Mouse (Mus musculus) adrenal gland, postnatal 10 days (tissue): Measurements from ENCODE around the gene C730034F03Rik. TPM values are rescaled to one million over a fixed set of nuclear protein-coding genes. Genes with fewer than 3 reads are reported as not detected.

Experiments
- DNase-seq: peaks from one replicate; pipeline ENCODE4 v3.0.0; 2021; ENCODE audit warnings: mixed read lengths
- total RNA-seq, 2 experiments: library from RNA; stranded (reverse); gene quantifications; 2 replicates each; pipeline ENCODE4 v1.2.3; 2021

Gene C730034F03Rik
- total RNA-seq, 2 experiments from 2014 or later: 2.5 to 3.5 TPM

DNA sequence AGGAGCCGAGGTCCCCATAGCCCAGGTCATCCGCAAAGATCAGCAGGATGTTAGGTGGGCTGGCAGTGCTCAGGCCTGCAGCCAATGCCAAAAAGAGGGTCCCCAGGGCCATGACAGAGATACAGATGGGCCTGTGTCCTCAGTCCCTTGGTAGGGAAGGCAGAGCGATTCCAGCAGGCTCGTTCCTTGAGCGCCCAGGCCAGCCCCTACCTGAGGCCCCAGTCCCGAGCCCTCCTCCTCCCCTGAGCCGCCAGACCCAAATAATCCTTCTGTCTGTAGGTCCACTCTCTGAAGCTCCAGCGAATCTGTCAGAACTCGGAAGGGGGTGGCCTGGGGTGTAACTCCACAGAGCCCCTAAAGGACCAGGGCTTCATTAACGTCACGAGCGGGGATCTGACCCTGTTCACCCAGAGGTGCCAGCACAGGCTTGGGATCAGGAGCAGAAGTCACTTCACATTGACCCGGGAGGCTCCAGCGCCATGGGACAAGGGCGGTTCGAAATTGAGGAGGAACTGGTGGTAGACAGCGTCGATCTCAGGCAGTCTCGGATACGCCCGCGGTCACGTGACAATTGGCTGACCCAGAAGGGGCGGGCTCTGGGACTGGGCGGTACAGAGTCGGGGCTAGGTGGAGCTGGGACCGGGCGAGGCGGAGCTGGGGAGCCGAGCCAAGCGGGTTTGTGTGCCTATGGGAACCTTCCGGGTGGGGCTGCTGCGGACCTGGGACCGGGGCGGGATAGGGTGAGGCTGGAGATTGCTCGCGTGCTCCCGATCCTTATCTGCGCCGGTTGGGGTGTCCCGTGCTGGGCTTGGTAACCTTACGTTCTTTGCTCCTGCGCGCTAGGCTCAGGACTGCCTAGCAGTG is 46.5 kb downstream of the C730034F03Rik start:
- peak; percentile 96 for DNase-seq

DNA sequence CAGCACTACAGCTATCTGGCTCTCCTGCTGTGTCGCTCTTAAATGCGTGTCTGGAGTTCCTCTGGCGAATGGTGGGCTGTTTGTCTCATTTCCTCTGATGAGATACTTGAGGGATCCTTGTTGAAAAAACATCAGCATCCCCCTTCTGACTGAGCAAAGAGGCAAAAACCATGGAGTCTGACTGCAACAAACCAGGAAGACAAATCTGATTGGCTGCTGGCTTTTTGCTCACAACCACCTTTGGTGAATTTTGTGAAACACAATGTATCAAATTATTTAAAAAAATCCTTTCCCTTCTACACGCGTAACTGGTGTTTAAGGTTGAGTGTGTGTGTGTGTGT is 47.1 kb downstream of the C730034F03Rik start:
- DNase-seq: no peak

DNA sequence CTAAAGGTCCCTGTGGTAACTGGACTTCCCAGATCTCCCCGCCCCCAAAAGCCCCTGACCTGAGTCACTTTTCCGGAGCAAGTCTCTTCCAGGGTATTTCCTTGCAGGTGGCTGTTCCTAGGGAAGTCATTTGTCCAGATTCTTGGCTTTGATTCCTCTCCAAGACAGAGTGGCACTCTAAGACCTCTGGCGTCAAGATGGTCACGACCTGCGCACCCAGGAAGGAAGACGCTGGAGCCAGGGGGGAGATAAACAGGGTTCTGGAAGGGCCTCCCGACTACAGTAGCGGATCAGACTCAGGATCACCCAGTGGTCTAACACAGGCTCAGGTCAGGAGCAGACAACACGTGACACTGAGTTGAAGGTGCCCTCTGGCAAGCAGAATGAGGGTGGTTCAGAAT is 47.7 kb downstream of the C730034F03Rik start, which contains the start of gene Arsa:
Gene Arsa, minus strand, starts transcription at position 335 of the 401 bp plus-strand sequence.
- DNase-seq: peak; percentile 46

DNA sequence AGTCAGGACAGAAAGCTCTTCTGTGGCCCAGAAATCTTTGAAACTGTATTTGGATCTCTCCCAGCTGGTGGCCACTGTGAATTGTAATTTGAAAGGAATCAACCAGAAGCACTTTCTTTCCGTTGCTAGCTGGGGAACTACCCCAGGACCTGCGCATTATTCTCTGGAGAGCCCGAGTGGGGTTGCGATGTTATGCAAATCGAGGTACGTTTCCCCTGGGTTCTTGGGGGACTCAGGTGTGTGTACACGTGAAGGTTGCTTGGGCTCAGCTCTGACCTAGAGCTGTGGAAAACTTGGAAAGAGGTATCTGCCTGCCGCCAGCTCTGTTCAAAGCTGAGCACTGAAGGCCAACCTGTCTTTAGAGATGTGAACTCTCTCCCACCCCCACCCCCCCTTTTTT is 48.4 kb downstream of the C730034F03Rik start:
- DNase-seq: no peak

DNA sequence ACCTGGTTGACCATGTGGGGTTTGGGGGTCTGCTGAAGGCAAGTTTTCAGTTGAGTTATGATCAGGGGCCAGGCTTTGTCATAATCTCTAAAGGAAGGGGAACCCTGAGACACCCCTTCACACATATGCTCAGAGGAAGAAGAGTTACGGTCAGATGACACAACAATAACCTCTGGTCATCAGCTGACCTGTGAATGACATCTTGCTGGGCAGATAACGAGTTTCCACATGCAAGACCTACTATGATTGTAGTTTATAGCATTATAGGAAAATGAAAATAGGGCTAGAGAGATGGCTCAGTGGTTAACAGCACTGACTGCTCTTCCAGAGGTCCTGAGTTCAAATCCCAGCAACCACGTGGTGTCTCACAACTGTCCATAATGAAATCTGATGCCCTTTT is 49.2 kb downstream of the C730034F03Rik start:
- no peak for DNase-seq

Other genes with a start within 250 kb of the C730034F03Rik start
- 100 to 1,000 TPM in 1 of 2 experiments, 10 to 100 TPM in 1; 96.8 to 105 TPM for gene Plxnb2, start 248.8 kb upstream of the C730034F03Rik start, total RNA-seq
- gene Dennd6b, start 233.1 kb upstream of the C730034F03Rik start, total RNA-seq: 1 to 10 TPM; 4.7 to 7.4 TPM
- 10 to 100 TPM; 41.8 to 52.0 TPM for gene Ppp6r2, start 218.0 kb upstream of the C730034F03Rik start, total RNA-seq
- gene Sbf1, start 114.3 kb upstream of the C730034F03Rik start, total RNA-seq: 10 to 100 TPM; 80.3 to 85.7 TPM
- not detected for gene Adm2, start 106.9 kb upstream of the C730034F03Rik start, total RNA-seq
- 1 to 10 TPM; 1.8 to 3.3 TPM for gene Miox, start 95.2 kb upstream of the C730034F03Rik start, total RNA-seq
- 10 to 100 TPM; 38.6 to 41.9 TPM for gene Lmf2, start 73.9 kb upstream of the C730034F03Rik start, total RNA-seq
- gene Ncaph2, start 73.9 kb upstream of the C730034F03Rik start, total RNA-seq: 100 to 1,000 TPM in 1 of 2 experiments, 10 to 100 TPM in 1; 89.2 to 103 TPM
- 10 to 100 TPM; 34.7 to 43.7 TPM for gene Sco2, start 55.7 kb upstream of the C730034F03Rik start, total RNA-seq
- 1 to 10 TPM; 3.4 to 9.8 TPM for gene Tymp, start 52.5 kb upstream of the C730034F03Rik start, total RNA-seq
- gene Odf3b, start 50.3 kb upstream of the C730034F03Rik start, total RNA-seq: 1 to 10 TPM; 1.4 to 1.5 TPM
- gene Klhdc7b, start 44.7 kb upstream of the C730034F03Rik start, total RNA-seq: under 1 TPM in 1 of 2 experiments, not detected in 1; 0.06 TPM
- gene Syce3, start 19.1 kb upstream of the C730034F03Rik start, total RNA-seq: not detected
- 100 to 1,000 TPM; 554 to 660 TPM for gene Cpt1b, start 3.7 kb upstream of the C730034F03Rik start, total RNA-seq
- 1 to 10 TPM; 5.6 to 9.2 TPM for gene Gm44502, start 107 bp downstream of the C730034F03Rik start, total RNA-seq
- gene Chkb, start 319 bp downstream of the C730034F03Rik start, total RNA-seq: 100 to 1,000 TPM; 106 to 128 TPM
- 10 to 100 TPM in 1 of 2 experiments, 1 to 10 TPM in 1; 6.9 to 12.7 TPM for gene Mapk8ip2, start 24.3 kb downstream of the C730034F03Rik start, total RNA-seq
- 10 to 100 TPM; 26.6 to 29.5 TPM for gene Arsa, start 47.8 kb downstream of the C730034F03Rik start, total RNA-seq
- gene Shank3, start 70.0 kb downstream of the C730034F03Rik start, total RNA-seq: 10 to 100 TPM; 54.1 to 67.5 TPM
- under 1 TPM; 0.45 to 0.76 TPM for gene Acr, start 138.7 kb downstream of the C730034F03Rik start, total RNA-seq
- 10 to 100 TPM in 1 of 2 experiments, 1 to 10 TPM in 1; 9.2 to 11.1 TPM for gene Rabl2, start 162.3 kb downstream of the C730034F03Rik start, total RNA-seq